Mouse (Mus musculus) left cerebral cortex, adult 11 months (tissue): ENCODE data around the gene St13.
"Not testable (repeated sequence)": the region's sequence is repeated elsewhere in the genome, so short reads cannot be mapped to it uniquely, and the experiment has no call there.

ENCODE experiments used
- DNase-seq: peaks from one replicate; pipeline ENCODE4 v3.0.0; 2022; ENCODE audit warnings: low spot score

Gene St13

DNA sequence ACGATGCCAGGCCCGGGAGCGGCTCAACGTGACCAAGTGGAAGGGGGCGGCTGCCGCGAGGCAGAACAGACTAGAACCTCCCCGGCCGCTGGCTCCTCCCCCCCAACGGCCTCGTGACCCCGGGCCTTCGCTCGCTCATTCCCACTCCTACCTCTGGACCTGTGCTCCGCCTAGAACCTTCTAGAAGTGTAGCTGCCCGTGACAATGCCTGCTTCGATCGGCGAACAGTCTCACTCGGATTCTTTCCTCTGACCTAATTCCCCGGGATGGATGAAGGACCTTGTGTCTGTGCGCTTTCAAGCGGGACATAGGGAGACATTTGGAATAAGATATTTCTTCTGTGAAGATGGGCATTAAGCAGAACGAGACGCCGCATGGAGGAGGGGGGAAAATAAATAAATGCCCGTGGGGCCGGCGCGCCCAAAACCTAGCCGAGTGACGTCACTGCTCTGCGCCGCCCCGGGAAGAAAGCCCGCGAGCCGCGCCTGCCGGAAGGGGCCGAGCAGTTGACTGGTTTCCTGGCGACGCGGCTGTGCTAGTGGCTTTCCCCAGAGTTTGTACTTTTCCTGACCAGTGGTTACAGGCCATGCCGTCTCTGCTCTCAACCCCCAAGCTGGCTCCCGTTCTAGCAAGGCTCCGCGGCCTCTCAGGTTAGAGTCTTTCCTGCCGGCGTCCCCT is at the start of gene St13, which contains the start of gene Xpnpep3:
TSS of gene St13 (minus strand) at position 440 of the 678 bp plus-strand sequence.
TSS of gene Xpnpep3 (plus strand) at position 501 of the 678 bp plus-strand sequence.
- DNase-seq = peak; percentile 93

DNA sequence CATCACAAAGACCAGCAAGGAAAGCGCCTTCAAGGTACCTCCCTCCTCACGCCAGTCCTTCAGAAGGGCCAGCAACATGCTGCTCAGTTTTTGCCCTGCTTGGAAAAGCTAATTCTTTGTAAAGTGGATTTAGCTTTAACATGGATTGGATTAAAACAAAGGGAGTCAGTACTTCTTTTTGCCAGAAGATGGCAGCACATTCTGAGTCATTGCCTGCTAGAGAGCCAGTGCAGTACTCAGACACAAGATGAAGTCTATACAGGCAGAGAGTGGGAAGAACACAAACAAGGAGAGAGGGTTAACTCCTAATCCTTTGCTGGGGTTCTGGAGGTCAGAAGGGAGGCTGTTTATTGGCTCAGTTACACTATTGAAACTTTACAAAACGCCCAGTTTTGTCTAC is 48.6 kb upstream of the St13 start:
- DNase-seq = peak; percentile 41

DNA sequence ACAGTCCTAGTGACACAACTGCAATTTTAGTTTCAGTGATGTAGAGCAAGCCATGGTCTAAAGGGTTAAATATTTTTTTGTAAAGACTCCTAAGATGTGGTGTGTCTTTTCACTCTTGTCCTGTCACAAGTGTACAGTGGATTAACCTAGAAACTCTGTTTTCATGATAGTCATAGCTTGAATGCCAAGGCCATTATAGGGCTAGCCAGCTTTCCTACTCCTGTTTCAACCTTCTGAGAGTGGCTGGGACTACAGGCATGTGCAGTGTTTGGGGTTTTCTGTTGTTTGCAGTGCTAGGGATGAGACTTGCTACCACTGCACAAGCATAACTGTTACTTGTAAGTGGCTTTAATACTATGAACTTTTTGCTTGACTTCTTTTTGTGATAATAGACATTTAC is 39.4 kb upstream of the St13 start:
- DNase-seq = no peak

DNA sequence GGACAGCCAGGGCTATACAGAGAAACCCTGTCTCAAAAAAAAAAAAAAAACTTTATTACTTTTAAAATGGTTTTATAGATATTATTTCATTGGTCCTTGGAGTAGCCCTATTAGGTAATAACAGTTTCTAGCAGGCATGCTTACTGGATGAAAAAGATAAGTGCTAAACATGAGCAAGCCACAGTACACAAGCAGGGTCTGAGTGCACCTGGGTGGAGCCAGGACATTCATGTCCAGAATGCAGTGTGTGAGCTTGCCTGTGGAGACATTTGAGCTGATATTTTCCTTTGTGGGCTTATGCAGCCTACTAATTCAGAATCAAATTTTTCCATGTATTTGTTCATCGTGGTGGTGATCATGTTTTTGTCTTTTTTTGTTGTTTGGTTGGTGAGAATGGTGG is 38.5 kb upstream of the St13 start:
- DNase-seq = no peak

DNA sequence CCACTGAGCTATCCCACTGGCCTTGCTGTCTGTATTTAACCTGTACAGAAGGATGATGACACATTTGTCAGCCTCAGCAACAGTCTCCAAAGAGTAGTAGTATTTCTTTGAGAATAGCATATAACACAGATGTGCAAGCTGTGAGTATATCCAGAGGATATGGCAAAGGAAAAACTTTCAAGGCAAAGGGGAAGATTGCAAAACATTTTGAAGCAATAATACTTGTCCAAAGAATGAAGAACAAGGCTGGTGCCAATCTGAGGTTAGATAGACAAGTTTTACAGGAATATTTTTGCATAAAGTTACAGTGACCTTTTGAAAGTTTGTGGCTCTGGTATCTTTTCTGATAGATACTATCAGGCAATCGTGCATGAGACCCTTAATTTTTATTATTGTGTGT is 31.3 kb upstream of the St13 start:
- no peak for DNase-seq

DNA sequence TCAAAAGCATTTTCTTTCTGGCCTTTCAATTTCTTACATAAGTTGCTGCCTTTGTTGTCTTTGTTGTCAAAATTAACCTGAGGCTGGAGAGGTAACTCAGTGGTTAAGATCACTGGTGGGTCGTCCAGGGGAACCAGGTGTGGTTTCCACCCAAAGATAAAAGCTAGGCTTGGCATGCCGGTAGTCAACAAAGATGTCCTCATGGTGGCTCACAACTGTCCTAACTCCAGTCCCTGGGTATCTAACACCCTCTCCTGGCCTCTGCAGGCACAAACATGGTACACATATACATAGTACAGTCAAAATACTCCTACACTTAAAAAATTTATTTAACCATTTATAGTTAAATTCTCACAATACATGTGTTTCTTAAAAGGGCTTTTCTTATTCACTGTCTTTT is 28.1 kb upstream of the St13 start:
- no peak for DNase-seq

DNA sequence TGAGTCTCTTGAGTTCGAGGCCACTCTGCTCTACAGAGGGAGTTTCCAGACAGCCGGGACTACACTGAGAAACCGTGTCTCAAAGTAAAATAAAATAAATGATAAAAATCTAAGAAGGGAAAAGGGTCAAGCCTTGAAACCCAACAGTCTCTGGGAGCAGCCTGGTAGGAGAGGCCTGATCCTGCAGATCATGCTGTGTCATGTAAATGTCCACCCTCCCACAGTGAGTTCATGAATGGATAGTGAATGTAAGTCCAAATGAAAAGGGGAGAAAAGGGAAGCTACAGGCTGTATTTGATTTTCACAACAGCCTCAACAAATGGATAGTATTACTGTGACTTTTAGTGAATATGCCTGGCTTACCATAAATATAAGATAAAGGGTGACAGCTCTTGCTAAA is 25.4 kb upstream of the St13 start:
- DNase-seq = no peak

DNA sequence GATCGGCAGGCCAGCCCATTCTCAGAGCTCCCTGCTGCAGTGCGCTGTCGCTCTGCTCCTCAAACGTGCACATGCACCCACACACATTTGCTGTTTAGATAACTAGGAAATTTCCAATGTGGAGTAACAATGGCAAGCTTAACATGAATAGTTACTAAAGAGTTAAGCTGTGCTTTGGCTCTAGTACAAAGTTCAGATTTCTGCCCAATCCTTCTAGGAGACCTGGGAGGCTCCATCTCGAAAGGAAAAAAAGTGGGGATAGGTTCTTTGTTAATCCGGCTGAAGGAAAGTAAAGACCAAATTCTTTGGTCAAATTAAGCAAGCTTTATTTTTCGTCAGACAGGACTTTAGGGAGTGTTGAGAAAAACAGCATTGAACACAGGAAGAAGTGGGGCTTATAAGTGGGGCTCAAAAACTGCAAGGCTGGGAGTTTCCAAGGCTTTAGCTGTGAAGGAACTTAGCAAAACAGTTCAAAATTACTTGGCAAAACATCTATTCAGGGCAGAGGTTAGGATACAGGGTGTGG is 22.3 kb upstream of the St13 start:
- no peak for DNase-seq

DNA sequence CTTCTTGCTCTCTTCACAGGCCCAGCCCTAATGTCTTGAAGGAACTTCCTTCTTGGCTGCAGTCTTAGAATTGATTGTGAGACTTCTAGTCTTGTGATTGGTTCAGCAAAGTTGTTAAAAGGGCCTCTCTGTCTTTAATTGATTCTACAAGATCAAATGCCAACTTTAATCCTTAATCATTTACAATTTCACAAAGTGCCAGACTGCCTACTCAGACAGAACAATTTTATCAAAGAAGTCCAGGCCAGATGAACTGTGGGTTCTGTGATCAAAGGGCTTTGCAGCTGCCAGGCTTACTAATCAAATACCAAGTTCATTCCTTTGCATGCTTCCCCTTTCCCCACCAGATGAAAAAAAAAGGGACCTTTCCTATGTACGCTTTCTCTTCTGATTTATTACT is 21.6 kb upstream of the St13 start:
- DNase-seq = no peak

DNA sequence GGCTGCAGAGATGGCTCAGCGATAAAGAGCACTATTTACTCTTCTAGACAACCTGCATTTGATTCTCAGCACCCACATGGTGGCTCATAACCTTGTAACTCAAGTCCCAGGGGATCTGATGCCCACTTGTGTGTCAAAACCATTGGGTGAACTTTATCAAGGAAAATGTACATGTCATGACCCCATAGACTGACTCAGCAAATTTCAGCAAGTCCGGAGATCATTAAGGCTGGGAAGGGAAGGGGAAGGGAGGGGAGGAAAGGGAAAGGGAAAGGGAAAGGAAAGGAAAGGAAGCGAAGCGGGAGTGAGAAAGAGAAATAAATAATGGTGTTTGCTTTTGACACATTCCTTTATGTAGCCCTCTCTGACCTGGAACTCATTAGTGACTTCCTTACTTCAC is 18.2 kb upstream of the St13 start:
- no peak for DNase-seq

DNA sequence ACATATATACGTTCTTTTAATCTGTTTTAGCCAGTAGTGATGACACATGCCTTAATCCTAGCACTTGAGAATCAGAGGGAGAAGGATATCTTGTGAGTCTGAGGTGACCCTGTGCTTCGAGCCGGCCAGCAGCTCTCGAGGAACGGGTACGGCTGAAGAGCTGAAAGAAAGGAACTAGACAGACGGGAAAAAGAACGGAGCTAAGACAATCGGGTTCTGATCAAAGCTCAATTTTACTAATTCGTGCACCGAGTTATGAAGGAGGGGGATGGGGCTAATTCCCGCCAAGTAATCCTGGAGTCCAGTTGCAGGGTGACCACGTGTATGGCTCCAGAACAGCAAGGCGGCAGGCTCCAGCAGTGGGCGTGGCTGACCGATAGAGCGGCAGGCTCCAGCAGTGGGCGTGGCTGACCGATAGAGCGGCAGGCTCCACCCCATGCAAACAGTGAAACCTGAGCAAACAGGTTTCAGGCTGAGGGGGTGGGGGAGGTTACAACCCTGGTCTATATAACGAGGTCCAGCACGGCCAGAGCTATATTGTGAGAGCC is 17.0 kb upstream of the St13 start:
- not testable (repeated sequence) for DNase-seq

DNA sequence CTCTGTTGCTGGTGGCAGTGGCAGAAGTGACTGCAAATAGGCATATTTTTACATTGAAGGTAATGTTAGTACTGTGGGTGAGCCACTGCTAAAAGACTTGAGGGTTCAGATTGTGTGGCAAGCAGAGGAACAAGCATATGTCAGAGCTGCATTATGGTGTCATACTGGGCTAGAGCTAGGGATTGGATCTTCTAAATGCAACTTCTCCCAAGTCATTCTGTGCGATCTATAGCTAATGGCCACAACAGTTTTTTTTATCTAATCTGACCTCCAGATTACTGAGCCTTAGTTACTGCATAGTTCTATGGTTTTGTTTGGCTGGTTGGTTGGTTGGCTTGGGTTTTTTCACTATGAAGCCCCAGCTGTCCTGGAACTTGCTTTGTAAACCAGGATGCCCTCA is 8.3 kb upstream of the St13 start, which contains the start of gene Dnajb7:
TSS of gene Dnajb7 (minus strand) at position 101 of the 400 bp plus-strand sequence.
- no peak for DNase-seq

DNA sequence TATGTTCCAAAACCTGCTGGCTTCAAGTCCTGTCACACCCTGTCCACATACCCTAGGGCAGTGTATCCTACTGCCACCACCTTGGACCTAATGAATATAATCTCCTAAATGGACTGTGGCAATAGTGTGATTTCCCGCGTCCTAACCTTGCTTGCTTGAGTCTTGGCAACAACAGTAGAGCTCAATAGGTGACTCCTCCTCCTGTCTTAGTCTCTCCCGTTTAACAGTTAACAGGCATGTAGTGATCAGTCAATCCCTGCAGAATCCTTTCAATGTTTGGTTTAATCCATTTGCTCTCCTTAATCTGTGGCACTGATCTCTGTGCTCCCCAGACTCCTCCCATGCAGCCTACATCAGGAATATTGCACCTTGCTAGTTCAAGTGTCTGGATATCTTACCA is 5.1 kb upstream of the St13 start:
- no peak for DNase-seq

DNA sequence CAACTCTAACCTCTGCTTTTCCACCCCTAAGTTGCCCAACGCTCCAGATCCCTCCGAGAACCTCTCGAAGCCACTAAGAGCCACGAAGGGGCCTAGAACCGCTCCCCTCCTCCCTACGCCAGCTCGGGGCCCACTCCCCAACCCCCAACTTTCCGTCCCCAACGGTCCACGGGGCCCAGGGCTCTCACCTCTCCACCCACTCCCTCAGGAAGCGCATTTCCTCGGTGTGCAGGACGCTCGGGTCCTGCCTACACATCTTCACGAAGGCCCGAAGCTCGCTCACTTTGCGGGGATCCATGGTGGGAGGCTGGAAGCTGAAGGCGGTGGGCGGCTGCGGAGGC is 610 bp downstream of the St13 start:
- DNase-seq = no peak

DNA sequence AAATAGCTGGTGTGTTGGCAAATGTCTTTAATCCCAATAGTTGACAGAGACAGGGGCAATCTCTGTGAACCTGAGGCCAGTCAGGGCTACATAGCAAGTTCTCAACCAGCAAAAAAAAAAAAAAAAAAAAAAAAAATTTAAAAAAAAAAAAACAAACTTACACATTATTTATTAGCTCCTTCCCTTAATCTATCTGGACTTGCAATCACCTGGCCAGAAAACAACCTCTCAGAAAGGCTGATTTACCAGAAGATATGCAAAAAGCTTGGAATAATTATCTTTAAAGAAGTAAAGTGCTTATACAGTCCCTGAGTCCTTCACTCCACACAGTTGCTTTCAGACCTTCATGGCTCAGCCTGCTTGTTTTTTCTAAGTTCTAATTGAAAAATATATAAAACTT is 1.7 kb downstream of the St13 start:
- DNase-seq = no peak

DNA sequence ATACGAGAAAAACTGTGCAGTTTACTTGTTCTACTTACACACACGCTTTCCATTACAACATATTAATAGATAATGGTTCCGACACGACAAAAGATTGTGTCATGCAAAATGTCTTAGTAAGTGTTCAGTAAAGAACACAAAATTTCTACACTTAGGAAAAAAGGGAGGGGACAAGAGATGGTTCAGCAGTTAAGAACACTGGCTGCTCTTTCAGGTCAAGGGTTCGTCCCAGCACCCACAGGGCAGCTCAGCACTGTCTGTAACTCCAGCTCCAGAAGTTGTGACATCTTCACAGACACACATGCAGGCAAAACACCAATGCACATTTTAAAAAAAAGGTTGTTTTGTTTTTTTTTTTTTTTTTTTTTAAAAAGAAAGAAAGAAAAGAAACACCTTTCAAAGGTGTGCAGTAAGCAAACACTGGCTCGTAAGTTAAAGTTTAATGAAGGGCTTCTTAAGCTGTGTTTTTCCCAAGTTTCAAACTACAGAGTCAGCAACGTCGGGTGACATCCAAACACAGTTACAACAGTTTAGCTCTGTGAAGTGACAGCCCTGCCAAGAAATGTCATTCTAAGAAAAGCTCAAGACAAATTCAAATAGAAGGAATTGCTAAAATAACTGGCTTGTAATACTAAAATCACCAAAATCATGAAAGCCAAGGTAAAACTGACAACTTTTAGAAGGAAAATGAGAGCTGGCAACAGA is 5.5 kb downstream of the St13 start:
- no peak for DNase-seq

DNA sequence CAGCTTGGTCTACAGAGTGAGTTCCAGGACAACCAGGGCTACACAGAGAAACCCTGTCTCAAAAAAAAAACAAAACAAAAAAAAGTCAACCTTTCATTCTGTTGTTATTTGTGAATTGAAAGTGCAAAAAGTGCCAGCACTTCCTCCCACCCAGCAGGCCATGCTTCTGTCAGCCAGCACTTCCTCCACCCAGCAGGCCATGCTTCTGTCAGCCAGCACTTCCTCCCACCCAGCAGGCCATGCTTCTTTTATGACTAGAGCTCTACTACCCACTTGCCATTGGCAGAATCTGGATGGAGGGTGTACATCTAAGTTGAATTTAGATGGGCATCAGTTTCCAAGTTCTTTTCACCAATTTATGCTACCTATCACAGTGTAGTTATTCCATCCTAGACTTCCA is 6.9 kb downstream of the St13 start:
- DNase-seq = peak; percentile 16

DNA sequence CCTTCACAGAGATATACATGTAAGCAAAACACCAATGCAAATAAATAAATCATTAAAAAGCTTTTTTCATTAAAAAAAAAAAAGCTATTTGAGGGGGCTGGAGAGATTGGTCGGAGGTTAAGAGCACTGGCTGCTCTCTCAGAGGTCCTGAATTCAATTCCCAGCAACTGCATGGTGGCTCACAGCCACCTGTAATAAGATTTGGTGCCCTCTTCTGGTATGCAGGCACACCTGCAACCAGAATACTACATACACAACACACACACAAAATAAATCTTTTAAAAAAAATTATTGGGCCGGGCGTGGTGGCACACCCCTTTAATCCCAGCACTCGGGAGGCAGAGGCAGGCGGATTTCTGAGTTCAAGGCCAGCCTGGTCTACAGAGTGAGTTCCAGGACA is 13.6 kb downstream of the St13 start:
- DNase-seq = no peak

DNA sequence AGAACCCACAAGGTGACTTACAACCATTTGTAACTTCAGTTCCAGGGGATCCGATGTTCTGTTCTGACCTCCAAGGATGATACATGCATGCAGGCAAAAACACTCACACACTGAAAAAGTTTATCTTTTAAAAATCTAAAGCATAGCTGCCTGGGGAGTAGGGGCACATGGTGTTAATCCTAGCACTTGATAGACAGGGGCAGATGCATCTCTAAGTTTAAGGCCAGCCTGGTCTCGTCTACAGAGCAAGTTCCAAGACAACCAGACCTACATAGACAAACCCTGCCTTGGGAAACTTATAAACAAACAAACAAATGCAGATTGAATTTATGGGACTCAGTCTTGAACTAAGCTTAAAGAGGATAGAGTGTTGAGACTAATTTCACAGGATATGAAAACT is 21.0 kb downstream of the St13 start:
- no peak for DNase-seq

DNA sequence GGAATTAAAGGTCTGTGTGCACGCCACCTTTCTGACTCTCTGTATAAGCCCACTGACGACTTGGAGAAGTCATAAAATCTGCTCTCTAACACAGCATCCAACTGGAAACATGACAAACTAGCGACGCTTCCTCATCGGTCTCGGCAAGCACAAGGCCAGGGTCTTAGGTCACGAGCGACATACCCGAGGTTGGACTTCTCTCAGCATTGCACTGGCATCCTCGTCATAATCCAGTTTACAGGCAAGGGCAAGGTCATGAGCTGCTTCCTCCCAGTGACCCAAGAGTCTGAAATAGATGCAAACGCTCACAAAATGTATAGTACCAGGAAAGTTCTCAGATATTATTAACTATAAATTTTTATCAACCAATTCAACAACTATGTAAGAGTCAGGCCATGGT is 25.3 kb downstream of the St13 start:
- no peak for DNase-seq

DNA sequence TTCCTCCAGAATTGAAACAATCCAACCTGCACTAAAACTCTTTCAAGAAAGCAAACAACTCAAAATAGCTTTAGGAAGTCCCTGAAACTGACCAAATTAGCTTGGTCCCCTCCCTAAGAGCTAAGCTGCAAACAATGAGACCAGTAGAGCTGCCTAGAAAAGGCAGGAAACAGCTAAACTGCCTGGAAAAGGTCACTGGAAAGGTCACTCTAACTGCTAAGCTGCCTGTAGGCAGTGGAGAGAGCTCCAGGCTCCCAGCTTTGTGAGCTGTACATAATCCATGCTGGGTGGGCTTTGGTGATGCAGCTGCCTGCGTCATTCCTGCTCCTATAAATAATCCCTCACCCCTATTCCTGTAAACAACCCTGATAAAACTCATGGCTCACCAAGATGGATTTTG is 29.5 kb downstream of the St13 start:
- DNase-seq = no peak

DNA sequence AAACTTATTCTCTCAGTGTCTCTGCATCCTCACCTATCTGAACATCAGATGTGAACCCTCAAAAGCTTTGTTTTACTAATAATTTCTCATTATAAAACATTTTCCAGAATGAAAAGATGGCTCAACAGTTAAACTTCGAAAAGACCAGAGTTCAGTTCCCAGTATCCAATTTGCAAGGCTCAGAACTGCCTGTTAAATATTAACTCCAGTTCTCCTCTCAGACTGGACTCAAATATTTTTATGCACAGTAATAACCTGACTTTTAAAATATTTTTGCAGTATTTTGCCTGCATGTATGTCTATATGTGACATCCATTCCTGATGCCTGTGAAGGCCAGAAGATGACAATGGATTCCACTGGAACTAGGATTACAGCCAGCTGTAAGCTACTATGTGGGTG is 31.3 kb downstream of the St13 start:
- no peak for DNase-seq

DNA sequence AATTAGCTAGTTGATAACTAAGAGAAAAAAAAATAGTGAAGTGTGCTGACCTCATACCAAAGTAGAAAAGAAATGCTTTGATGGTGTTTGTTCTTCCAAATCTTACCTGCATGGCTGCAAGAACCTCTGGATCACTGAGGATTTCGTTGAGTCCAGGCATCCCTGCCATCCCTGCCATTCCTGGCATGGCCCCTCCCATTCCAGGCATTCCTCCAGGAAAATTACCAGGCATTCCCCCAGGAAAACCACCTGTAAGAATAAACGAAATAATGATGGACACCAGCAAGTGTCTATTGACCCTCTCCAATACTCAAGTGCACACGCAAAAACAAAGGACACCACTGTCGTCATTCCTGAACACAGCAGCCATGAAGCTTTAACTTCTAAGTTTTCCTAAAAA is 33.6 kb downstream of the St13 start:
- no peak for DNase-seq
